Mouse (Mus musculus): ENCODE measurements around the gene Btnl1. TPM values are rescaled to one million over a fixed set of nuclear protein-coding genes. Genes with fewer than 3 reads are reported as not detected.

The Btnl1 gene
- total and polyA plus RNA-seq, 3 experiments, result not detected

GRCm38 (mm10) chr17:34346041-34346440 lies 30.9 kb upstream of the Btnl1 start (continued):
- TF ChIP-seq SMC3 (IDR thresholded peaks at IDR 0.05; ENCODE audit: low read depth, low read length) (no peak), RCOR1 (conservative IDR thresholded peaks at IDR 0.05; ENCODE audit: low read depth, low read length) (no peak), ZKSCAN1 (IDR thresholded peaks at IDR 0.05; ENCODE audit: borderline replicate concordance, low read depth, low read length) (no peak), ZMIZ1 (IDR thresholded peaks at IDR 0.05; ENCODE audit: low read depth, low read length) (no peak), E2F4 (IDR thresholded peaks at IDR 0.05; ENCODE audit: insufficient replicate concordance, low read depth, low read length) (no peak), CTCF (conservative IDR thresholded peaks at IDR 0.05 in 1 of 2, IDR thresholded peaks at IDR 0.05 in 1 of 2; ENCODE audit: low read depth in 2 of 2, low read length in 2 of 2) (no peak), NRF1 (IDR thresholded peaks at IDR 0.05; ENCODE audit: low read depth, low read length) (no peak)

- Histone ChIP-seq H3K36me3 (replicated peaks in 1 of 2; ENCODE audit: control insufficient read depth in 1 of 2, insufficient read depth in 1 of 2, low read length in 1 of 2) (peaks cover 13 to 34% of the 10 kb centered on the region in 2 experiments), H3K4me1 (ENCODE audit: control insufficient read depth in 1 of 2, insufficient read depth in 2 of 2) (peaks cover 10 to 38% of the 10 kb centered on the region in 2 experiments; a peak in 3 of 4 replicates), H3K4me2 (ENCODE audit: insufficient read depth, low read depth, poor library complexity, severe bottlenecking) (peak overlapping the region; percentile 37), H3K4me3 (replicated peaks in 1 of 3; ENCODE audit: low read depth in 2 of 3, low read length in 2 of 3, poor library complexity in 1 of 3) (peak overlapping the region in 2 of 3 experiments; percentile 10 to 76), H3K9me3 (replicated peaks; ENCODE audit: low read length) (peaks cover 5% of the 10 kb centered on the region), H3K27ac (ENCODE audit: insufficient read depth, low read depth) (peak overlapping the region; percentile 79), H3K79me2 (replicated peaks; ENCODE audit: control insufficient read depth, extremely low read depth, insufficient read depth, poor library complexity, severe bottlenecking) (peaks cover 21% of the 10 kb centered on the region), H3K27me3 (replicated peaks) (no peaks in the 10 kb centered on the region), H3K9ac (ENCODE audit: insufficient read depth, low read depth) (0 out of 2 replicates have a peak overlapping the region, but pooled peaks have one; percentile 7)
- in situ Hi-C loops (cut with MboI; ENCODE audit: low pct_ligation_motif_present, low pct_unique_long_range_greater_than_20kb, low sequenced_read_pairs), result loop anchor here (5.0 kb wide), 1 partner anchor 100 kb away; no protein-coding TSS in a partner anchor
- dilution Hi-C loops (cut with MboI; ENCODE audit: extremely low pct_ligation_motif_present, extremely low pct_unique_long_range_greater_than_20kb, low sequenced_read_pairs), result no loop called here
- DNase-seq (ENCODE audit: extremely low read depth), result peak; percentile 99
- TF ChIP-seq USF1 (IDR thresholded peaks at IDR 0.05; ENCODE audit: low read depth, low read length) (peak; percentile 17; the same call in 1 of the 2 replicates), CTCF (conservative IDR thresholded peaks at IDR 0.05 in 1 of 2, IDR thresholded peaks at IDR 0.05 in 1 of 2; ENCODE audit: low read depth in 2 of 2, low read length in 2 of 2) (no peak), POLR2A (IDR thresholded peaks at IDR 0.05; ENCODE audit: low read depth, low read length) (peak; percentile 51; the same call in 1 of the 2 replicates), CHD1 (IDR thresholded peaks at IDR 0.05; ENCODE audit: low read depth, low read length) (no peak), ZMIZ1 (IDR thresholded peaks at IDR 0.05; ENCODE audit: low read depth, low read length) (no peak), UBTF (IDR thresholded peaks at IDR 0.05; ENCODE audit: low read depth, low read length) (no peak), ELF1 (IDR thresholded peaks at IDR 0.05; ENCODE audit: low read depth, low read length) (peak; percentile 36; the same call in 1 of the 2 replicates), NELFE (IDR thresholded peaks at IDR 0.05; ENCODE audit: low read depth, low read length) (no peak; the same call in 1 of the 2 replicates), CHD2 (IDR thresholded peaks at IDR 0.05; ENCODE audit: low read length) (peak; percentile 99), MAZ (IDR thresholded peaks at IDR 0.05; ENCODE audit: low read depth, low read length) (0 out of 2 replicates have a peak, but pooled peaks have one; percentile 29), PAX5 (IDR thresholded peaks at IDR 0.05; ENCODE audit: low read length) (no peak), MXI1 (IDR thresholded peaks at IDR 0.05; ENCODE audit: low read depth, low read length) (peak; percentile 72; the same call in 1 of the 2 replicates), E2F4 (IDR thresholded peaks at IDR 0.05; ENCODE audit: insufficient replicate concordance, low read depth, low read length) (no peak), GABPA (IDR thresholded peaks at IDR 0.05; ENCODE audit: insufficient replicate concordance, low read depth, low read length) (peak; percentile 20; the same call in 1 of the 2 replicates), BHLHE40 (IDR thresholded peaks at IDR 0.05; ENCODE audit: low read depth, low read length) (peak; percentile 91), USF2 (conservative IDR thresholded peaks at IDR 0.05; ENCODE audit: low read depth, low read length) (no peak; the same call in 1 of the 2 replicates), SMC3 (IDR thresholded peaks at IDR 0.05; ENCODE audit: low read depth, low read length) (no peak; the same call in 1 of the 2 replicates), TCF12 (IDR thresholded peaks at IDR 0.05; ENCODE audit: low read depth, low read length) (peak; percentile 29), MEF2A (IDR thresholded peaks at IDR 0.05; ENCODE audit: borderline replicate concordance, low read depth, low read length) (peak; percentile 62), ZNF384 (IDR thresholded peaks at IDR 0.05; ENCODE audit: low read depth, low read length) (peak; percentile 6; the same call in 1 of the 2 replicates), JUND (conservative IDR thresholded peaks at IDR 0.05; ENCODE audit: low read depth, low read length) (peak; percentile 66), POLR2AphosphoS2 (IDR thresholded peaks at IDR 0.05; ENCODE audit: low read depth, low read length) (no peak), ZC3H11A (IDR thresholded peaks at IDR 0.05; ENCODE audit: low read depth, low read length) (no peak), EP300 (IDR thresholded peaks at IDR 0.05; ENCODE audit: low read length) (peak; percentile 93), RCOR1 (conservative IDR thresholded peaks at IDR 0.05; ENCODE audit: low read depth, low read length) (no peak), JUN (IDR thresholded peaks at IDR 0.05; ENCODE audit: insufficient read depth, low read depth, low read length) (peak; percentile 71), TBP (conservative IDR thresholded peaks at IDR 0.05; ENCODE audit: low read depth, low read length) (peak; percentile 80; the same call in 1 of the 2 replicates), SIN3A (IDR thresholded peaks at IDR 0.05; ENCODE audit: low read length) (no peak; the same call in 1 of the 2 replicates), KAT2A (IDR thresholded peaks at IDR 0.05; ENCODE audit: insufficient replicate concordance, low read length) (no peak), MAX (IDR thresholded peaks at IDR 0.05; ENCODE audit: low read length) (peak; percentile 67; the same call in 1 of the 2 replicates), MYC (IDR thresholded peaks at IDR 0.05; ENCODE audit: low read depth, low read length) (peak; percentile 55), ZKSCAN1 (IDR thresholded peaks at IDR 0.05; ENCODE audit: borderline replicate concordance, low read depth, low read length) (peak; percentile 32; the same call in 1 of the 2 replicates), ETS1 (conservative IDR thresholded peaks at IDR 0.05; ENCODE audit: low read depth, low read length) (peak; percentile 96)
Measured at GRCm38 (mm10) chr17:34347606-34348308, 29.2 kb upstream of the Btnl1 start.
